Mouse (Mus musculus) lung, postnatal 36 days (tissue): ENCODE measurements at regions not wholly inside any gene's neighbourhood (a gene's known extent, or its start where the extent isn't known, plus 50 kb on each side); places are given as distances from the start of the nearest gene placed in this dataset.

ENCODE experiments used
- DNase-seq: peaks from one replicate; pipeline ENCODE4 v3.0.0; 2022; ENCODE audit warnings: mixed read lengths

GRCm38 (mm10) chr14:46638516-46638915 is 121.8 kb upstream of the Cdkn3 start:
- DNase-seq = no peak

DNA sequence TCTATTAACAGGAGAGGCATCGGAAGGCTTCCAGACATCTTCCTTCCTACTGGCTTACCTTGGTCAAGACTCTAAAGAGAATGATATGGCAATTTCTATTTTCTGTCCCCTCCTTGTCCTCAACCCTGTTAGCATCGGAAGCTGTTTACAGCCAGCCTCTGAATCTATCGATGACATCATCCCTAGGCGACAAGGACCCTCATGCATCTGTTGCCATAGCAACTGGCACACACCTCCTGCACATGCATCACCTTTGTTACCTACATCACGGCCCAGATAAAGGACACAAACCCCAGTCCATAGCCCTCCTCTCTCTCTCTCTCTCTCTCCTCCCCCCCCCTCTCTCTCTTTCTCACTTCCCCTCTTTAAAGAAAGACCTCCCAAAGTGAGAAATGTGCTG is 123.1 kb upstream of the Cdkn3 start:
- no peak for DNase-seq

DNA sequence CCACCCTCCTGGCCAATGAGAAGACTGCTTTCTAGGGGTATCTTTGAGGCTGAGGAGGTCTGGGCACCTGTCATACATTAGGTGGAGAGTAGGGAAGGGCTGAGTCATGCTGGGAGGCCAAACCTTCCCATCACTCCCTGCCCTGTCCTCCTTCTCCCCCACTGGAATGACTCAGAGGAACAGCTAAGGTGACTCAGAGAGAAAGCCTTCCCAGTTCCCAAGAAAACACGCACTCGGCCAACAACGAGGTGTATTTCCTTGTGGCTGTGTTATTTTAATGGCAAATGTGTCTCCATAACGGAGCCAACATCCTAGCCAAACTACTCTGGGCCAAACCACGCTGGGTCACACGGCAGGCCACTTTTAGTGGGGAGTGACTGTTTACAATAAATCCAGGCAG is 124.0 kb upstream of the Cdkn3 start:
- peak; percentile 42 for DNase-seq

- DNase-seq = peak; percentile 81
Measured at GRCm38 (mm10) chr14:46635322-46635721, 125.0 kb upstream of the Cdkn3 start.

GRCm38 (mm10) chr14:46634656-46635244 is 125.6 kb upstream of the Cdkn3 start:
- no peak for DNase-seq

- peak; percentile 24 for DNase-seq
Measured at GRCm38 (mm10) chr14:46634251-46634650, 126.1 kb upstream of the Cdkn3 start.

- no peak for DNase-seq
Measured at GRCm38 (mm10) chr14:46627690-46628089, 132.7 kb upstream of the Cdkn3 start.

- DNase-seq = no peak
Measured at GRCm38 (mm10) chr14:46625760-46626159, 134.6 kb upstream of the Cdkn3 start.

DNA sequence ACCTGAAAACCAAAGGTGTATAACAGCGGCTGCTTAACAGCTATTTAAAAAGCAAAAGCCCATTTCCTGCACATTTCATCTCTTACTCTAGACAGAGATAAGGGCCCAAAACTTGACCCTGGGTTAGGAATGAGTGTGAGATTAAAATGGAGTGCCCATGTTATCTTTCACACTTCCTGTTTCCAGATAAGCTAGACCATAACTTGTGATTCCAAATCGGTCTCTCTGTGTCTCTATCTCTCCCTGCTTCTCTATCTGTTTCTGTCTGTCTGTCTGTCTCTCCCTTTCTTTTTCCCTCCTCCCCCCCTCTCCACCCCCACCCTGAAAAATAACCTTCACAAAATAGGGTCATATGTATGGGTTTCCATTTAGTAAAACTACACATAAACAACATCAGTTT is 136.7 kb upstream of the Cdkn3 start:
- no peak for DNase-seq

DNA sequence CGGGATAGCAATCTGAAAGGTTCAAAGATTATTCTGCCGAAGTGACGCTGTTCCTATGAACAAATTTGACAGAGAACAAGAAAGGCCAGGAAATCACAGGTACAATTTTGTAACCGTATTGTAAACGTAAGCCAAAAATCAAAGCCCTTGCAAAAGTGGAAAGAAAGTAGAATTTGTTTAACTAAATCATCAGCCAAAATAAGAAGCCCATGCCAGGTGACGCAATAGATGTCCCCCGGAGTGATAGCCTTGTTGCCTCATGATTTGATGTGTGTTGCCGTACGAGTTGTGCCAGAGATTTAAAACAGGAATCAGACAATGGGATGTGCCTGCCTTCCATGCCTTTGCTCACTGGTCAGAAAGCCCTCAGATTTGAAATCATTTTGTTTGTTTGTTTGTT is 144.3 kb upstream of the Cdkn3 start:
- peak; percentile 23 for DNase-seq

DNA sequence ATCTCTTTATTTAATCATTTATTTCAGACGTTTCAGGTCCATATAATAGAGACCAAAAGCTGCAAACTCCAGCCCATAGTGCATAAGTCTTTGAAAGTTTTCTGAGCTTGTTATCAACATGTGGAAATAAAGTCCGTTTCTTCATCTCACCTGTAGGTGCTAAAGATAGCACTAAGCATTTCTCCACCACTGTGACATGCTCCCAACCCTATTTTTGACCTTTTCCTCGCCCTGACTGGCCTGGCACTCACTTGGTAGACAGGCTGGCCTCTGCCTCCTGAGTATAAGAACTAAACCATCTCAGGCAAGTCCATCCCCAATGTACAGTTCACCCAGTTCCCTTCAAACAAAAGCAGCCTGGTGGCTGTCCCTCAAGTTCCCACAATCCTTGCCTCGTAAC is 145.4 kb upstream of the Cdkn3 start:
- no peak for DNase-seq

DNA sequence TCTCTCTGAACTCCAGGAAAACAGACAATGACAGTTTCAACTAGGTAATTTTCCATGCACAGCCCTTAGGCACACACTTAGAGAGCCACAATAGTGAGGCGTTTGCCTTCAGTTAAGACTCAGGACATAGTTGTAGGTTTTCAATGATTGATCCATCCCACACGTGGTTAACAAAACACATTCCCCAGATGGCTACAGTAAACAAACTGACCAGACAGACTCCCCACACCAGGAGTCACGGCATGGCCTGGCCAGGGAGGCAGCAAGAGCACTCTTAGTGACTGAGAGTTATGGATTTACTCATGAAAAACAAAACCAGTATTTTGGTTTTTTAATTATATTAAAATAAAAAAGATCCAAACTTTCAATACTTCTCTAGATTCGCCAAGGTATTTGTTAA is 146.6 kb upstream of the Cdkn3 start:
- no peak for DNase-seq

DNA sequence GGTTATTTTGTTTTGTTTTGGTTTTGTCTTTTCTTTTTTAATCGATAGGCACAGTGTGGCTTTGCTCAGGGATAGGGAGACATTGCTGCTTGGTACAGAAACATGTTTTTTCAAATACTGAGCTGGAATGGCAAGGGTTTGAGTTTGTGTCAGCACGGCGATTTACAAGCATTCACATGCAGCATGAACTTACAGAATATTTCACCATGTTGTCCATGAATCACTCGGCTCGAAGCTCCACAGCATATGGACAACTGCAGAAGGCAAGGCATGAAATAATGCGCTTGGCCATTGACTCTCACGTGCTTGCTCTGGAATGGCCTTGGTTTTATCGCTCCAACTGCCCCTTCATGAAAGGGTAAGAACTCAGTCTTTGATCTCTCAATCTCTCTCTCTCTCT is 147.1 kb upstream of the Cdkn3 start:
- no peak for DNase-seq

- peak; percentile 22 for DNase-seq
Measured at GRCm38 (mm10) chr14:46612584-46612983, 147.8 kb upstream of the Cdkn3 start.

GRCm38 (mm10) chr14:46610926-46611325 is 149.4 kb upstream of the Cdkn3 start:
- no peak for DNase-seq

DNA sequence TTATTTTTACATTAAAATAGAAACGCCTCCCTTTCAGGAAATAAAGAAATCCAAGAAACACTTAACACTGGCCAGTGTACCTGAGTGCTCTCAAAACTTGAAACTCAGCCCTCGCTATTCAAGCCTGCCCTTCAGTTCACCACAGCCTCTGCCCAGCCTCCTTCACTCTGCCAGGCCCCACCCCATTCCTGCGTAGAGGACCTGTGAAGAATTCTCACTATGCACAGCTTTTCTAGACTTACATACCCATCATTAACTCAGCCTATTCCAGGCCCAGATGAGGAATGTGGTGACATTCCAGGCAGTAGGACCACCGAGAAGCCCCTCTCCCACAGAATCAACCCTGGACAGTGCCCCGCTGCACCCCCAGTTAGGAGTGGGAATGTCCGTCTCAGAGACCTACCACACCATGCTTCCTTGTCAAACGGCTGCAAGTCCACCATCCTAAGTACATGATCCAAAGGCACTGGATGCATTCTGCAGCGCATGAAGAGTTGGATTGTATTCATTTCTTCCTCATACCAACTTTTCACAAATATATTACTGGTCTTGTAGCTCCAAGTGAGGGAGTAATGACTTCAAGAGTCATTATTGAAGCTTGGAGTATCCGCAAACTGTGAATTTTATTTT is 150.0 kb upstream of the Cdkn3 start:
- peak; percentile 87 for DNase-seq

- no peak for DNase-seq
Measured at GRCm38 (mm10) chr14:46606694-46607093, 153.6 kb upstream of the Cdkn3 start.

GRCm38 (mm10) chr14:46606037-46606436 is 154.3 kb upstream of the Cdkn3 start:
- DNase-seq = no peak

- DNase-seq = peak; percentile 25
Measured at GRCm38 (mm10) chr14:46604886-46605531, 155.3 kb upstream of the Cdkn3 start.

- DNase-seq = no peak
Measured at GRCm38 (mm10) chr14:46604156-46604885, 156.0 kb upstream of the Cdkn3 start.

DNA sequence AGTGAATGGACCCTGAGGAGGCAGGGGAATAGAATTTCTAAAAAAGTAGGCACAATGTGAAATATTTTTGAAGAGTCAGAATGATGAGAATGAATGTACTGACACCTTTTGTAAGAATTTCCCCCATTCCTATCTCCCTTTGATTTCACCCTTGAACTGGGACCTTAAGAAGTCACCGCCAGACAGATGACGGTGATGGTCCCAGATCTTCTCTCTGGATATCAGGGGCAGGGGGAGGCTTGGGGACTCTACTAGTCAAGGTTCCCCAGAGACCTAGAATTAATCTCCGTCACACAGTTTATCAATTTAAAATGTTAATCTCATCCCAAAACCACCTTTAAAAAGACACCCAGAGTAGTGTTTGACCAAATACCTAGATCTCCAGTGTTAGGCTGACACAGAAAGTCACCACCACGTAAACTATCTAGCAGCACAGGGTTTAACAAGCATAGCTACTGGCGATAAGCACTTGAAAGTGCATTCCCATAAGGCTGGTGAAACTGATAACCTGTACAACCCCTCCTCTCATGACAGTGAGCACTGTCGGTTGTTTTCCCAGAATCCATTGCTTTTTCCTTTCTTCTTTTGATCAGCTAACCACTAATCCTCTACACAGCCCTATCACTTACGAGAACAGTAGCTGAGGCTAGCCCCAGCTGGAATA is 163.5 kb upstream of the Cdkn3 start:
- no peak for DNase-seq

- DNase-seq = no peak
Measured at GRCm38 (mm10) chr14:46594151-46594550, 166.2 kb upstream of the Cdkn3 start.

DNA sequence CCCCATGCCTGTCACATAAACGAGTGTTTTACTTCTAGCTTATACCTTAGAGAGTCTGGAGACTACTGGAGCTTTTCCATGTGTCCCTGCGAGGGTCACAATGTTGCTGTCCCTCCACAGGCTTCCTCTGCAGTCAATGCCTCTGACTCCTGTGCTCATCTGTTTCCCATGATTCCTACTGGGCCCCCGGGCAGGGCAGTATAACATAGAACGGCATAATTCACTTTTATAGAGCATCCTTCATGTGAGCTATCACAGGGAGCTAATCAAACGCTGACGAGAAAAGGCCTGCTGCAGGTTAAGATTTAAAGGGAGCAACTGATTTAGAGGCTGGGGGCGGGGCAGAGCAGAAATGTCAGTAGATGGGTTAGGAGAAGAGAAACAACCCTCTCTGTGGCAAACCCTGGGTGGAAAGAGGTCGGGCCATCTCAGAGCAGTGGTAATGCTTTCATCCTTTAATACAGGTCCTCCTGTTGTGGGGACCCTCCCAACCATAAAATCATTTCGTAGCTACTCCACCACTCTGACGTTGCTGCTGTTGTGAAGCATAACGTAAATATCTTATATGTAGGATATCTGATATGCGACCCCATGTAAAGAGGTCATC is 168.5 kb upstream of the Cdkn3 start:
- no peak for DNase-seq
